Mouse (Mus musculus) hematopoietic stem cell, adult 5-6 weeks (primary cell): ENCODE results near the gene Lrrc17. TPM values are rescaled to one million over a fixed set of nuclear protein-coding genes. Genes with fewer than 3 reads are reported as not detected.

Source experiments
- ATAC-seq, 2 experiments: fragments of 125-278 bp in 1 of 2; replicated peaks in 1 of 2; 2 replicates each; pipeline ENCODE4 v1.8.0; 2016 to 2017; ENCODE audit warnings: inconsistent platforms in 2 of 2, mild to moderate bottlenecking in 2 of 2, moderate number of reproducible peaks in 2 of 2, low read depth in 1 of 2, moderate TSS enrichment in 1 of 2; ENCODE audit not compliant: low FRiP score in 2 of 2, poor library complexity in 2 of 2, severe bottlenecking in 2 of 2, insufficient read depth in 1 of 2, low TSS enrichment in 1 of 2
- total RNA-seq: library from RNA; stranded (forward); fragments of 172-1452, 232-1000 nt; gene quantifications from 2 replicates; pipeline ENCODE4 v1.2.3, GENCODE M21; 2017

Lrrc17 gene
- total RNA-seq, 1 experiment from 2014 or later, result not detected

GRCm38 (mm10) chr5:21528068-21528842 lies 15.1 kb upstream of the Lrrc17 start:
- peak; percentile 71 to 76 for ATAC-seq

- ATAC-seq, result 0 out of 4 replicates have a peak, but pooled peaks of 1 of the 2 experiments have one; percentile 8
Observed at GRCm38 (mm10) chr5:21529110-21529720, 14.1 kb upstream of the Lrrc17 start.

- ATAC-seq, result no peak
Observed at GRCm38 (mm10) chr5:21532126-21532525, 11.2 kb upstream of the Lrrc17 start.

- ATAC-seq, result no peak
Observed at GRCm38 (mm10) chr5:21532921-21533320, 10.4 kb upstream of the Lrrc17 start.

- ATAC-seq, result no peak
Observed at GRCm38 (mm10) chr5:21542226-21542625, 1.1 kb upstream of the Lrrc17 start.

GRCm38 (mm10) chr5:21544821-21545220 lies 1.5 kb downstream of the Lrrc17 start:
- ATAC-seq, result no peak

- no peak for ATAC-seq
Observed at GRCm38 (mm10) chr5:21545227-21545626, 1.9 kb downstream of the Lrrc17 start.

GRCm38 (mm10) chr5:21545786-21546185 lies 2.4 kb downstream of the Lrrc17 start:
- no peak for ATAC-seq

GRCm38 (mm10) chr5:21547005-21547404 lies 3.6 kb downstream of the Lrrc17 start:
- ATAC-seq, result peak; percentile 48 to 67; a peak in 2 of 4 replicates

GRCm38 (mm10) chr5:21553685-21554084 lies 10.3 kb downstream of the Lrrc17 start:
- no peak for ATAC-seq

GRCm38 (mm10) chr5:21554732-21555131 lies 11.4 kb downstream of the Lrrc17 start:
- no peak for ATAC-seq

- no peak for ATAC-seq
Observed at GRCm38 (mm10) chr5:21556502-21556901, 13.1 kb downstream of the Lrrc17 start.

- peak; percentile 61 to 71 for ATAC-seq
Observed at GRCm38 (mm10) chr5:21563936-21564335, 20.6 kb downstream of the Lrrc17 start.

- no peak for ATAC-seq
Observed at GRCm38 (mm10) chr5:21565392-21566065, 22.2 kb downstream of the Lrrc17 start.

GRCm38 (mm10) chr5:21567784-21568183 lies 24.4 kb downstream of the Lrrc17 start:
- ATAC-seq, result no peak

- no peak for ATAC-seq
Observed at GRCm38 (mm10) chr5:21572764-21573416, 29.5 kb downstream of the Lrrc17 start.

GRCm38 (mm10) chr5:21574386-21575209 lies 31.2 kb downstream of the Lrrc17 start:
- no peak for ATAC-seq
